Mouse (Mus musculus): ENCODE data around the gene Dnlz.

- no peak for TF ChIP-seq CTCF (IDR thresholded peaks at IDR 0.05; ENCODE audit: low read depth)
- TF ChIP-seq EP300 (IDR thresholded peaks at IDR 0.05; ENCODE audit: low read depth) = no peak
Measured at GRCm38 (mm10) chr2:26401023-26401422, 49.1 kb upstream of the Dnlz start.

Measured in heart, postnatal 0 days (tissue).